Mouse (Mus musculus) gastrocnemius, adult 18-20 months (tissue): Measurements from ENCODE around the gene Dpp7. TPM values are rescaled to one million over a fixed set of nuclear protein-coding genes. Genes with fewer than 3 reads are reported as not detected.
A peak's percentile ranks its signal among the peaks of the same experiment; 100 is the strongest.

Experiments used
- DNase-seq: peaks from one replicate; pipeline ENCODE4 v3.0.0; 2021; ENCODE audit warnings: low spot score
- long read RNA-seq, 2 experiments: library from polyadenylated mRNA; stranded (forward); transcript quantifications; one replicate each; pipeline ENCODE4 v2.0.0; 2021
- total RNA-seq, 2 experiments: library from RNA; stranded (reverse); gene quantifications; 2 replicates each; pipeline ENCODE4 v1.2.3; 2021

The Dpp7 gene
- total RNA-seq = 10 to 100 TPM; 15.2 to 17.9 TPM
- long read RNA-seq, experiment 1, transcript Dpp7-201 (13 exons, 1,682 nt) = major isoform, 18 of 22 reads
- long read RNA-seq, experiment 1, partial matches to known transcripts = 3 of 22 reads
- long read RNA-seq, experiment 1, other reads (novel, unspliced or antisense) = 0 of 22 reads
- long read RNA-seq, experiment 2, transcript Dpp7-201 (13 exons, 1,682 nt) = major isoform, 8 of 10 reads
- long read RNA-seq, experiment 2, partial matches to known transcripts = 1 of 10 reads
- long read RNA-seq, experiment 2, other reads (novel, unspliced or antisense) = 1 of 10 reads

DNA sequence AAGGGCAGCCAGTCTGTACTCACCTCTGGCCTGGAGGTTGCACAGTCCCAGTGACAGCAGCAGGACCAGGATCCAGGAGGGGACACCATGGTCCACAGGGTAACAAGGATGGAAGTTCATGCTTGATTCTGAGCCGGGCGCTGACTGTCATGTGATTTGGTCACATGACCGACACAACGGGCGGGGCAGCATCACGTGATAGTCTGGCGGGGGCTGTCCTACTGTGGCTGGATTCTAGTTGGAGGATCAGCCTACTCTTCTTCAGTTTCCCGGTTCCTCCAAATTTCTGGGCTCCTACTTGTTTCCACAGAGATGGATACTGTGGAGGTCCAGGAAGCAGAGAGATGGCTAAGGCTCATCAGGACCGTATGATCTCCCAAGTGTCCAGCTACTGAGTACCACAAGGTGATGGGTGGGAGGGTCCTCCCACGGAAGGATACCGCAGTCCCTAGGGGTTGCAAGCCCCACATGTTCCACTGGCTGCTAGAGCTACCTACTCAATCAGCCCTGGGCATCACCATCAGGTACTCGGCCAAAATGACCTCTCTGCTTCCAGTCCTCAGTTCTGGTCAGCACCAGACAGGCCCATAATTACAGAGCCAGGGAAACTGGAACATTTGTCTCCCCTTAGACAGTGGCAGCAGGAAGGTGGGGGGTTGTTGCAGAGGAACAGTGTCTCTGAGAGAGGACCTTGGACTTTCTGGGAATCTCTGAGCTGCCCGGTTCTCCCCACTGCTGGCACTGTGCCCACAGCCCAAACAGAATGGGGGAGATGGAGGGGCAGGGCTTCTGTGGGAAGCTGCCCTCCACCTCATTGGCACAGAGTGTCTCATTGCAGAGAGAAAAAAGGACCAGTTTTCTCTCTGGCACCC lies at the start of gene Dpp7:
Dpp7 (minus strand) TSS at position 152 of the 872 bp plus-strand sequence.
- peak; percentile 89 for DNase-seq

DNA sequence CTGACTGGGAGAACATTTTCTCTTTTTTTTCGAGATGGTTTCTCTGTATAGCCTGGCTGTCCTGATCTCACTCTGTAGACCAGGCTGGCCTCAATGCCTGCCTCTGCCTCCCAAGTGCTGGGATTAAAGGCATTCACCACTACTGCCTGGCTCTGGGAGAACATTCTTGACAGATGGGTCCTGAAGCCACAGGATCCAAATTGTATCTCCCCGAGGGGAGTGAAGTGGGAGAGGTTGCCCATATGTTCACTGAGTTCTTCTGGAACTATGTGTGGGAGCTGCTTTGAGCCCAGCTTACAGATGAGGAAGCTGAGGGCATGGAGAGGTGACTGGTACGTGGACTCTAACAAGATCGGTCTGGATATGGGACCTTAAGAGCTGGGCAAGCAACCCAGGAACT lies 47.8 kb upstream of the Dpp7 start:
- DNase-seq = no peak

- peak; percentile 61 for DNase-seq
These were observed 46.9 kb upstream of the Dpp7 start for GRCm38 (mm10) chr2:25402972-25403601.

- DNase-seq = peak; percentile 38
These were observed 46.3 kb upstream of the Dpp7 start for GRCm38 (mm10) chr2:25402377-25402971.

DNA sequence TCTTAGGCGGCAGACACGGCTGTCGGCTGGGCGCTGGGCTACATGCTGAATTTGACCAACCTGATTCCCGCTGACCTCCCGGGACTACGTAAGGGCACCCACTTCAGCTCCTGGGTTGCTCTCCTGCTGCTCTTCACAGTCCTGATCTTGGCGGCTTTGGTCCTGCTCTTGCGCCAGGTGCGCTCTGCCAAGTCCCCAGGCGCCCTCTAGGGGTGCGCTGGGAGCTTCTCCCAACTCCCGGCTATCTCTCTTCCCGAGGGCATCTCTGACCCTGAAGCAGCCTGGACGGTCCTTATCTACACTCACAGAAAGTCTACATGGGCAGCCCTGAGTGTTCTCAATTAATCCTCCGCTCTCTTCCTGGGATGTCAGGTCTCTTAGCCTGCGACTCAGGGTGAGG lies 44.6 kb upstream of the Dpp7 start:
- peak; percentile 62 for DNase-seq

GRCm38 (mm10) chr2:25400291-25400690 lies 44.1 kb upstream of the Dpp7 start:
- peak; percentile 80 for DNase-seq

DNA sequence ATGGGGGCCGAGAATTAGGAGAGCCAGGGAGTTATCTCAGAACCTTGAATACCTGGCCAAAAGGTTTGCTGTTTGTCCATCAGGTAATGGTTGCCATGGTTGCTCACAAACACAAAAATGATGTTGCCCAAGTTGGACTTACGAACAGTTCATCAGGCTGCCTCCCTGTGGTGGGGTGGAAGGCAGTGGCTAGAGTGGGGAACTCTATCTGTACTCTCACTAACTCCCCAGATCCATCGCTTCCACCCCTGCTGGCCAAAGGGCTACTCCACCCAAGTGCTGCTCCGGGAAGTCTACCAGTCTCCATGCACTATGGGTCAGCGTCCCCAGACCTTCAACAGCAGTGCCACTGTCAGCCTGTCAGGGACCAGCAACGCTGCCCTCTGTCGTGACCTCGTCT lies 42.9 kb upstream of the Dpp7 start, which contains the start of gene Npdc1:
Npdc1 (plus strand) TSS at position 301 of the 400 bp plus-strand sequence.
- no peak for DNase-seq

GRCm38 (mm10) chr2:25398065-25398464 lies 41.9 kb upstream of the Dpp7 start:
- no peak for DNase-seq

DNA sequence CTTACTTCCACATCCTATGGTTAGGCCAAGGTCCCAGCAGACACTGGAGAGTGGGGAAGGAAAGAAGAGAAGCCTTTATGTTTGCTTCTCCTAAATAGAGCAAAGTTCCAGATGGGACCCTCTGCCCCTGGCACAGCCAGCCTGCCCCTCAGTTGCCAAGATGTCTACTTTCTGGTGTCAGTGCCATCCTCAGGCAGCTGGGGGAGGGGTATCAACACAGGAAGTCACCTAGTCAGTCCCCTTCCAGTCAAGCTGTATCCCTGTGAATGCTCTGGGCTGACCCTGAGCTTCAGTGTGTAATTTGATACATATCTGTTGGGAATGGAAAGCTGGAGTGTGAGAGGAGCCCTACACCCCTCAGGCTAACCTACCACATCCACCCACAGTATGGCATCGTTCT lies 40.9 kb upstream of the Dpp7 start:
- no peak for DNase-seq

GRCm38 (mm10) chr2:25396597-25396983 lies 40.4 kb upstream of the Dpp7 start:
- no peak for DNase-seq

DNA sequence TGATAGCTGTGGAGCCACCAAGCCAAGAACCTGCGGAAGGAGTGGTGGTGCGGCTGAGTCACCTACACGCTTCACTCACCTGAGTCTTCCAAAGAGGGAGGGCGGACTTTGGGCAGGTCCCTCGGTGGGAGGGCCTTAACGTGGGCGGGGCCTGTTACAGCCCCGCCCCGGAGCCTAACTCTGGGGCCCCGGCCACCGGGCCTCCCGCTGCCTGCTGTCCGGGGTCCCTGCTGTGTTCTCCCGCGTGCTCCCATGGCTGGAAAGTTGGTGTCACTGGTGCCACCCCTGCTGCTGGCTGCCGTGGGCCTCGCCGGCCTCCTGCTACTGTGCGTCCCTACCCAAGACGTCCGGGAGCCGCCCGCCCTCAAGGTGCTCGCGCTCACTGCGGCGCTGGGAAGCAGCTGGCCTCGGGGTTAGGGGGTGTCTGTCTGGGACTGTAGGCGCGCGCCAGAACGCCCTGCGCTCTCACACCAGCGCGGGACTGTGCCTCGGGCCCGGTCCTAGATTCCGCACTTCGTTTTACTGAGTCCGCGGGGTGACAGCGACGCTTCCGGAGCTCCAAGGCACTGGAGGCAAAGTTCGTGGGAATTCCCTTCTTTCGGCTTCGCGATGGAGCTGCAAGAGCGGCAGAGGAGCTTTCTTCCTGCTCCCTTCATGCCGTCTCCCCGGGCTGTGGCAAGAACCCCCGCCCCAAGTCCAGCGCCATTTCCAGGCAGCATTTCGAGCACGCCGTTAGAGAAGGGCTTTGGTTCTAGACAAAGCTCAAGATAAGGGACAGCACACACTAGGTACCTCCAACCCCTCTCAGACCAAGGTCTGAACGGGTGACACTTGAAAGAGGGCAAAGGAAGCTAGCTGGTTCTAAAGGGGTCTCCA lies 39.8 kb upstream of the Dpp7 start, which contains the start of gene Entpd2:
Entpd2 (plus strand) TSS at position 154 of the 876 bp plus-strand sequence.
- peak; percentile 39 for DNase-seq

DNA sequence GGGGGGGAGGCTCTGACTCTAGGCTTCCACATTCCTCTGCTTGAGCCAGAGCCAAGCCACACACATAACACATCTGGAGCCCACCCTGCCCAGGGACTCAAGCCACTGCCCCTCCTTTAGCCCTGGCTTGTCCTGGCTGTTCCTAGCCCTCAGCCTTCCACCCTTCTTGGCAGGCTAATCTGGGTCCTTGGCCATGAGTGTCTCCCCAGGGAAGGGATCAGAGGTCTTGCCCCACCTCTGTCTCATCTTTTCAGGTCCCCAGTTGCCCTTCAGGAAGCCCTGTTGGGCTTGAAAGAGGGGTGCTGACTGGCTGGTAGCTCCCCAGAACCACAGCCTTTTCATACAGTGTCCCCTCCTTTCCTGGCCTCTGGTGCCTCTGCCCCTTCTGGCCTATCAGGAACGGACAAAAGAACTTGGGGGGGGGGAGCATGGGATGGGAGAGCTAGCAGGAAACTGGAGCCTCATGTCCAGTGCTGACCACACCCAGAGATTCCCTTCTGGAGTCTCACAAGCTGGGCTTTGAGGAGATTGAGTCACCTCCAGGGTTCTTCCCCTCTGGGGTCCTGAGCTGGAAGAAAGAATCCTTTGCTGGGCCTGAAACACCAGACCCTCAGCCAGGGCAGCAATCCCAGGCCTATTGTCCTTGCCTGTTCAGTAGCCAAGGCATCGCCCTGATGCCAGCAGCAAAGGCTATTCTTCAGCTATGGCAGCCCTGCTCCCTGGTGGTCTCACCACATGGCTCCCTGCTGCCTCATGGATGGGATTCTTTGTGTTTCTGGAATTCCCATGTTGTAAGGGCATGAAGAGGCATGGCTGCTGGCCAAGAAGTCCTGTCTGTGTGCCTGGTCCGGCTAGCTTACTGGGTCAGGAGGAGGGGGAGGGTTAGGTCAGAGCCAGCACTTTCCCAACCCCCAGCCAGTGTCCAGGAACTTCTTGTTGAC lies 38.4 kb upstream of the Dpp7 start:
- DNase-seq = peak; percentile 76

DNA sequence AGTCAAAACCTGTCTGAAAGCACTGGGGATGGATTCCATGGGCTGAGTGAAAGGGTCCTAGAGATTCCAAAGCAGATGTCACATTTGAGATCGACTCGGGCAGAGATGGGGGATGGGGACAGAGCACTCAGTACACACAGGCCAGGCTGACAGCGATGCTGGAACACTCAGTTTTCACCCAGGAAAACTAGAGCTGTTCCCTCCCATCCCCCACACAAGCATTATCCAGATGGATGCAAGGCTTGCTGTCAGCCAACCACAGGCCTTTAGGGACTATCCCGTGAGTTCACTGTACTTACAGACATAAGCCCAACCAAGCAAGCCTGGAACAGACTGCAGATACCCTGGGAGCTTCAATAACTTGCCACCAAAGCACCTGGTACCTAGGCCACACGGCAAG lies 35.1 kb upstream of the Dpp7 start:
- no peak for DNase-seq

DNA sequence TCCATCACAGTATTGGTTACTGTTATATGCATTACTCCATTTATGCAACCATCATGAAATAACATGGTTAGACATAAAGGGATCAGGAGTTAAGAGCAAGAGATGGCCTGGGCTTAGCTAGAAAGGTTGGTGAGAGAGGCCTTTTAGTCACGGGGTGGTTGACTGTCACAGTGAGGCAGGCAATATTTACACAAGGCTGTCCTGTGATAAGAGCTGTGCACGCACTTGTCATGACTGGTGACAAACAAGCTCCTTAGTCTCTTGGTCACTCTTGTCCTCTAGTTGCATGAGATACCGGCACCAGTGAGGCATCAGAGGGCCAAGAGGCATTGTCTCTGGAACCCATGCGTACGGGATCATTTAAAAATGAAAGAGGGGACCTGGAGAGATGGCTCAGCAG lies 28.3 kb upstream of the Dpp7 start:
- DNase-seq = no peak

DNA sequence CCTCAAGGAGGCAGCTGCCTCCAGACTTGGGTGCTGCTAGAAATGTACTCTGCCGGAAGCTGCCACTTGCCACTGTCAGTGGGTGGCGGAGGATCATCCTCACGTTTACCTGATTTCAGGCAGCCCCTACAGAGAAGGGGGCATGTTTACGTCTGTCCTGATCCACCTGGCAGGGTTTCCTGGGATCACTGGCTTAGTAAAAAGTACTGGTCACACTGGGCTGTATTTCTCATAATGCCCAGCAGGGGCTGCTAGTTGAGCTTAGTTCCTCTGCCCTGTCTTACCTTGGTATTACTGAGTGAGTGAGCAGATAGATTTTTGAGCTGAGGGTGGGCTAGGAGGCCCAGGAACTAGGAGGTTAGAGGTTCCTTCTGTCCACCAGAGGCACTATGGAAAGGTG lies 20.4 kb upstream of the Dpp7 start:
- DNase-seq = peak; percentile 65

DNA sequence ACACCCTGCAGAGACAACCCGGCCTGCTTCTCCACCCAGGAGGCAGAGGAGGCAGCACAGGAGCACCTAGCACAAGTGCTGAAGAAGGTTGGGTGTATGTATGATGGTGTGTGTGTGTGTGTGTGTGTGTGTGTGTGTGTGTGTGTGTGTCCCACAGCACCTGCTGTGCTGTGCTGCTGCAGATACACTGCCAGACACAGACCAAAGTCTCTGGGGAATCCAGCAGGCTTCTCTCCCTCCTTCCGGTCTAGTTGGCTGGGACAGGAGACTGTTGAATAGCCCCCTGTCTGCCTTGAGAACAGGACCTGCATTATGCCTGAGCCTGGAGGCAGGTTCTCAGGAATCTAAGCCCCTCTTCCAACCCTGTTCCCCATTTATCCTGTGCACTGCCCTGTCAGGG lies 17.3 kb upstream of the Dpp7 start:
- DNase-seq = no peak

DNA sequence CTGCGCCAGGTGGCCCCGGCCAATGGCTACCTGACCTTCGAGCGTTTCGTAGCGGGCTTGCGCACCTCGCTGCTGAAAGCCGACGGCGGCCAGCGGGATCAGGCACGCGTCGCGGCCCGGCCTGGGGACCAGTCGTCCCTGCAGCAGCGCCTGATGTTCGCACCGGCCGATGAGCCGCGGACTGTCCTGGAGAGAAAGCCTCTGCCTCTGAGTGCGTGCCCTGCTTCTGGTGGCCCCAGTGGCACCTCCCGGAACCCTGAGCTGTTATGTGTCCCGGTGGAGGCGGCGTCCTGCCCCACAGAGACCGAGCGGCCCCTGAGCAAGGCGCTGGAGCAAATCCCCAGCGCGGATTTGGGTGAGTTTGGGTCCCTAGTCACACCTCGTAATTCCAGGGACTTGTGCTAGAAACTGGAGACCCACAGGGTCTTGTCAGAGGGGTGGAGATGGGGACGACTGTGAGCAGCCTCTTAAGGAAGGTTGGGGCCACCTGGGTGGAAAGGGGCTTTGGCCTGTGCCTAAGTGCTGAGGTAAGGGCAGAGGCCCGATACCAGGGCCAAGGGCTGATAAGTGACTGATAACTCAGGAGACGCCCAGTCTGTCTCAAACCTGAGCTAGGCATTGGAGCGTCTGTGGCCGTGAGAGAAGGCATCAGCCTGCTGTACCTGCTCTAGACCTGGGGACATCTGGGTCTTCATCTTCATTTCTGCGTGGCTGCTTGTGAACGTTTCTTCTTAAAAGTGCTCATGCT lies 16.7 kb upstream of the Dpp7 start:
- no peak for DNase-seq

DNA sequence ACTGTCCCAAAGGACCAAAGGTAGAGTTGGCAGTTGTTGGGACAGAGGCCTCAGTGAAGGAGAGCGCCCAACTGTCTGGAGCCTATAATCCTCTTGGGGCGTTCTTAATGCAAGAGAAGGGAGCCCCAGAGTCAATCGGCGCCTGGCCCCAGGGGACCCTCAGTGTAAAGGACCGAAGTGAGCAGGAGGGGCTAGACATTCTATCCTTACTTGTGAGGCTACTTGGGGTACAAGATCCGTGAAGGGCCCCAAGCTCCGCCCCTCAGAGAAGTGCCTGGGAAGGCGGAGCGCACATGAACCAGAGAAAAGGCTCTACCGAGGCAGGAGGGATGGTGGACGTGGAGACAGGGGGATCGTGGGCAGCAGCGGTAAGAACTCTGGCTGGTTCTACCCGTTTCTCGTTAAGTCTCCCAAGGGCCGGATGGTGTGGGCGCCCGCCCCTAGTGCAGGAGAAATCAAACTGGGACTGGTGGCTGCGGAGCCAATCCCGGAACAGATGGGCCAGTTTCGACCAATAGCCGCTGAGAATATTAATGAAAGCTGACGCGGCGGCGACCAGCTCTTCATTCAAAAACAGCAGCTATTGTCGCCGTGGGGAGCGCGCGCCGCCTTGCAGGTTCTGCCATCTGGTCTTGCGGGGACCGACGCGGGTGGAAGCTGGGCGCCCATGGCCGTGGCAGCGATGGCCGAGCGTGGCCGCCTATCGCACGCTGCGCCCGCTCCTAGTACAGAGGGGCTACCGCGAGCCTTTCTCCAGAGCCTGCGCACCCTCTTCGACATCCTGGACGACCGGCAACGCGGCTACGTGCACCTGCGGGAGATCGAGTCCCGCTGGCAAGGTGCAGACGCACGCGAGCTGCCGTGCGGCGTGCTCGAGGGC lies 15.8 kb upstream of the Dpp7 start, which contains the start of gene Sapcd2:
Sapcd2 (plus strand) TSS at position 558 of the 880 bp plus-strand sequence.
- DNase-seq = peak; percentile 82
